Mouse (Mus musculus) brain, embryonic 14.5 days (tissue): ENCODE measurements at regions not wholly inside any gene's neighbourhood (a gene's known extent, or its start where the extent isn't known, plus 50 kb on each side); places are given as distances from the start of the nearest gene placed in this dataset.

ENCODE experiments used
- CTCF ChIP-seq: fragments of 200-500 bp; IDR thresholded peaks from 2 replicates; pipeline ENCODE4 v1.5.1; 2012; ENCODE audit warnings: inconsistent platforms, mild to moderate bottlenecking, moderate library complexity, borderline replicate concordance; ENCODE audit not compliant: insufficient read depth, insufficient read length; ENCODE audit errors: extremely low read depth
- POLR2A ChIP-seq: fragments of 200-500 bp; IDR thresholded peaks from 2 replicates; pipeline ENCODE4 v1.6.1; 2012; ENCODE audit warnings: mild to moderate bottlenecking, inconsistent platforms, borderline replicate concordance; ENCODE audit not compliant: poor library complexity, insufficient read depth, insufficient read length, severe bottlenecking; ENCODE audit errors: extremely low read depth

GRCm38 (mm10) chr1:75662141-75662990 lies 116.3 kb downstream of the Slc4a3 start:
- TF ChIP-seq CTCF (no peak), POLR2A (no peak)
